Mouse (Mus musculus) neural tube, embryonic 11.5 days (tissue): Measurements from ENCODE around the gene Plekhb1. TPM values are rescaled to one million over a fixed set of nuclear protein-coding genes. Genes with fewer than 3 reads are reported as not detected.

ENCODE experiments used
- ATAC-seq: fragments of 200-750 bp; cut with Nextera tagmentation; 2 replicates; pipeline ENCODE4 v1.8.0; 2017; ENCODE audit warnings: moderate number of reproducible peaks, mild to moderate bottlenecking, moderate TSS enrichment, moderate library complexity; ENCODE audit not compliant: insufficient read depth, low FRiP score, low TSS enrichment
- DNase-seq: peaks from one replicate; pipeline ENCODE4 v3.0.0-alpha.2; 2015; ENCODE audit warnings: low spot score
- H3K27ac ChIP-seq: fragments of 300-500 bp; sonication (generic); 2 replicates; pipeline ENCODE4 v1.5.1; 2014; ENCODE audit warnings: low read depth, mild to moderate bottlenecking, low read length
- H3K27me3 ChIP-seq: fragments of 300-500 bp; sonication (generic); 2 replicates; pipeline ENCODE4 v1.6.1; 2014; ENCODE audit warnings: mild to moderate bottlenecking, low read length, mixed read lengths; ENCODE audit not compliant: control insufficient read depth, insufficient read depth
- H3K36me3 ChIP-seq: fragments of 300-500 bp; sonication (generic); 2 replicates; pipeline ENCODE4 v1.6.1; 2014; ENCODE audit warnings: mild to moderate bottlenecking, low read length, moderate library complexity, mixed read lengths; ENCODE audit not compliant: control insufficient read depth, insufficient read depth
- H3K4me1 ChIP-seq: fragments of 300-500 bp; sonication (generic); 2 replicates; pipeline ENCODE4 v1.6.1; 2014; ENCODE audit warnings: low read length, mixed read lengths; ENCODE audit not compliant: control insufficient read depth, insufficient read depth
- H3K4me2 ChIP-seq: fragments of 300-500 bp; sonication (generic); 2 replicates; pipeline ENCODE4 v1.6.1; 2014; ENCODE audit warnings: low read depth, mild to moderate bottlenecking, moderate library complexity
- H3K4me3 ChIP-seq: fragments of 300-500 bp; sonication (generic); 2 replicates; pipeline ENCODE4 v1.5.1; 2014; ENCODE audit warnings: low read depth, low read length
- H3K9ac ChIP-seq: fragments of 300-500 bp; sonication (generic); 2 replicates; pipeline ENCODE4 v1.6.1; 2014; ENCODE audit warnings: mild to moderate bottlenecking, low read length
- H3K9me3 ChIP-seq: fragments of 300-500 bp; sonication (generic); 2 replicates; pipeline ENCODE4 v1.6.1; 2016; ENCODE audit warnings: low read length; ENCODE audit not compliant: control insufficient read depth
- WGBS: fragments of 180-500 bp; shearing (Covaris S2); extraction: QIAGEN DNeasy Blood & Tissue Kit; methylation state at CpG from one replicate; pipeline ENCODE4 v1.1.7; 2014; 5-methylcytosine and 5-hydroxymethylcytosine counted together
- polyA plus RNA-seq: library from polyadenylated mRNA; unstranded; fragments of >200 nt; fragmentation: Nextera tagmentation; extraction: Ambion mirVana; gene quantifications from 2 replicates; pipeline ENCODE4 v1.2.1, GENCODE M21; 2014

Plekhb1 gene
- polyA plus RNA-seq, 1 experiment from 2014 or later, result 8.4 TPM

DNA sequence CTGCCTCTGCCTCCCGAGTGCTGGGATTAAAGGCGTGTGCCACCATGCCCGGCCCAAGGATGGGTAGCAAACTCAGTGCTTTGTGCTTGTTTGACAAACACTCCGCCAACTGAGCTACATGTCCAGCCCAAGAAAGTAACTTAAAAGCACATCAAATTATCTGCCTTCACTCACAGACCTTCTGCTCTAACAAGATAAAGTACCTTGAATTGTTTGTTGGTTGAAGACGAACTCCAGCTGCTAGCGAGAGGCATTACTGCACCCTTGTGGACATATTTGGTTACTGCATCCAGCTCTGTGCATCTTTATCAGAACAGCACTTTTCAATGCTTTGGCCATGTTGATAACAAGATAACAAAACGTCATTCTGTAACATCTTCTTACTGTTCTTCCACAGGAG is 22.3 kb upstream of the Plekhb1 start:
- H3K27ac ChIP-seq, result no peak overlapping the region
- no peak overlapping the region for H3K9ac ChIP-seq
- no peaks in the 10 kb centered on the region for H3K36me3 ChIP-seq
- no peaks in the 10 kb centered on the region for H3K27me3 ChIP-seq
- H3K4me1 ChIP-seq, result no peaks in the 10 kb centered on the region
- H3K4me2 ChIP-seq, result no peak overlapping the region
- ATAC-seq (no peak), DNase-seq (peak; percentile 53)
- H3K9me3 ChIP-seq, result no peaks in the 10 kb centered on the region
- WGBS, result 61% methylated on average over 7 of the region's 7 CpGs
- no peak overlapping the region for H3K4me3 ChIP-seq

DNA sequence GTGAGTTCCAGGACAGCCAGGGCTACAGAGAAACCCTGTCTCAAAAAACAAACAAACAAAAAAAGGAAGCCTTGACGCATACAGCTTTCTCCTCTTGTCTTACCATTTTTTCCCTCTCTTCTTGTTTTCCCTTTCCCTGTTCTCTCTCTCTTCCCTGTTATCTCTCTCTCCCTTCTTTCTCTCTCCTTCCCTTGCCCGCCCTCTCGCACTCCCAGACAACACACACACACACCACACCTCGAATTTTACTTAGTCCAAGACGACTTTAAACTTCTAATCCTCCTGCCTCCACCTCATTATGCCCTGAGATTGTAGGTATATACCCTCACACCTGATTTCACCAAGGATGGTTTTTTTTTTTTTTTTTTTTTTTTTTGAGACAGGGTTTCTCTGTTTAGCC is 21.9 kb upstream of the Plekhb1 start:
- H3K27ac ChIP-seq, result no peak overlapping the region
- no peak overlapping the region for H3K9ac ChIP-seq
- no peaks in the 10 kb centered on the region for H3K9me3 ChIP-seq
- H3K4me1 ChIP-seq, result no peaks in the 10 kb centered on the region
- no peaks in the 10 kb centered on the region for H3K27me3 ChIP-seq
- no peak for DNase-seq
- H3K36me3 ChIP-seq, result no peaks in the 10 kb centered on the region
- H3K4me3 ChIP-seq, result no peak overlapping the region
- H3K4me2 ChIP-seq, result no peak overlapping the region
- no peak for ATAC-seq
- 72% methylated on average over 5 of the region's 5 CpGs for WGBS

DNA sequence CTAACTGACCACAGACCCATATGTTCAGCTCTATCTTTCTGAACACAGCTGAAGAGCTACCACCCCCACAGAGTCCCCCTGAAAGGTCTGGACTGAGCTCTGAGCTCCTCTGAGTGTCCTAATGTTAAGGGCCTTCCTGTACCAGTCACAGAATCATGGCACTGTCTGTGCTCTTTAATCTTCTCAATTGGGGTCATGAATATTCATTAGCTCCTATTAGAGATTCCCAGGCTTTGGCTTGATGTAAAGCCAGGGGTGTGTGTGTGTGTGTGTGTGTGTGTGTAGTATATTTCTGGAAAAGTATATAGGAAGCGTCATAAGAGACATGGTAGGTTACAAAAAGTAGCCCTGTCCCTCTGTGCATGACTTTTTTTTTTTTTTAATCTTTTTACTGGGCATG is 21.0 kb upstream of the Plekhb1 start:
- H3K27me3 ChIP-seq, result no peaks in the 10 kb centered on the region
- no peaks in the 10 kb centered on the region for H3K9me3 ChIP-seq
- 93% methylated on average over 1 of the region's 1 CpGs for WGBS
- H3K36me3 ChIP-seq, result no peaks in the 10 kb centered on the region
- no peak overlapping the region for H3K9ac ChIP-seq
- H3K4me2 ChIP-seq, result no peak overlapping the region
- H3K27ac ChIP-seq, result no peak overlapping the region
- DNase-seq (no peak), ATAC-seq (no peak)
- H3K4me3 ChIP-seq, result no peak overlapping the region
- no peaks in the 10 kb centered on the region for H3K4me1 ChIP-seq

DNA sequence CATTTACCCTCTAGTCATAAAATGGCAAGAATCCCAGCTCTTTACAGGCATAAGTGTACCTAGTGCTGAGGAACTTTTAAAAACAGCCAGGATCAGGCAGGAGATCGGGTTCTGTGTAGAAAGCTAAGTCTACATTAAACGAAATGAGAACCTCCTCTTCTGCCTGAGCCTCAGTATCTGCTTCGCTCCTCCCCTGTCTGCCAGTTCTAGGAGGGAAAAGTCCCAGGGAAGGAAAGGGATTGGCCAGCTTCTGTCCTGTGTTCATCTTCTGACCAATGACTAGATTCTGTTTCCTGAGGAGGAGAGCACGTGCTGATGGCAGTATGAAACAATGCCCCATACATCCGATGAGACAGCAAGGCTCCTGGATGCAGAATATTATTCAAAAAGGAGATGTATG is 18.9 kb upstream of the Plekhb1 start:
- Histone ChIP-seq H3K9me3 (no peaks in the 10 kb centered on the region), H3K27me3 (no peaks in the 10 kb centered on the region), H3K36me3 (no peaks in the 10 kb centered on the region), H3K4me2 (no peak overlapping the region), H3K4me3 (no peak overlapping the region), H3K27ac (no peak overlapping the region), H3K9ac (no peak overlapping the region), H3K4me1 (no peaks in the 10 kb centered on the region)
- WGBS, result 62% methylated on average over 5 of the region's 5 CpGs
- DNase-seq, result no peak
- ATAC-seq, result no peak

DNA sequence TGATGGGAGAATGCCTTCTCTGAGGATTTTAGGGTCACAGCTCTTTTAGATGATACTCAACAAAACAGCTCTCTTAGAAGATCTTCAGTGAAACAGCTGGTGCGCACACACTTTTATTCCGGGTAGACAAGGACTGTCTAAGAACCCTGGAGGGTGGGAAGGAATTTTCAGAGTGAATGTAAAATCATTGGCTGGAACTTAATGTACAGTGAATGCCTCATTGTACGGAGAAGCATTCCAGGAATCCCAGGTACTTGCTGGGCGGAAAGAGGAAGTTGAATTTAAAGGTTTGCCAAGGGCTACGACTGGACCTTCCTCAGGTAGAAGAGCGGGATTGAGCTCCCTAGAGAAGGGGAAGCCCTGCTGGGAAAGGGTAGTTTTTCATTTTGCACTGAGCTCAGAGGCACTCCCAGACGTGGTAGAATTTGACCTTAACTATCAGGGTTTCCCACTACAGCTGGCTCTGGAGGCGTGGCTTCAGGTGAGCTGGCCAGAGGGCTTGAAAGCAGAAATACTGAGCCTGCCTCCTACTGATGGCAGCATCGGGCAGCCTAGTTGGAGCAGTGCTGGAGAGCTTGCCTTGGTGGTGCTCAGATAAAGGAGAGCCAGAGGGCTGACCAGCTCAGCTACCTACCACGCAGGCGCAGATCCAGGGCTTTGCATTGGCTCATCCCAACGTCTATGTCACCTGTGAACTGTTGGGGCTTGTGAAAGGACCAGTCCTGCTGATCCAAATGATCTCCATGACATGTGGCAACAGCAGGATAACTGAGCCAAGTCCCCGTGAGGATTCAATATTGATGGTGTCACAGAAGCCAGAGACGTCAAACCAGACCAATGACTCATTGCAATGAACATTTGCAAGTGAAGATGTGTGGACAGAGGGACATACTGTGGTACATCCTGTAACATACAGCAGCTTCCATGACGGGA is 17.0 kb upstream of the Plekhb1 start:
- Histone ChIP-seq H3K9ac (no peak overlapping the region), H3K27ac (no peak overlapping the region), H3K4me2 (no peak overlapping the region), H3K9me3 (no peaks in the 10 kb centered on the region), H3K4me1 (no peaks in the 10 kb centered on the region), H3K4me3 (no peak overlapping the region), H3K27me3 (no peaks in the 10 kb centered on the region), H3K36me3 (no peaks in the 10 kb centered on the region)
- no peak for ATAC-seq
- WGBS, result 68% methylated on average over 15 of the region's 15 CpGs
- no peak for DNase-seq

DNA sequence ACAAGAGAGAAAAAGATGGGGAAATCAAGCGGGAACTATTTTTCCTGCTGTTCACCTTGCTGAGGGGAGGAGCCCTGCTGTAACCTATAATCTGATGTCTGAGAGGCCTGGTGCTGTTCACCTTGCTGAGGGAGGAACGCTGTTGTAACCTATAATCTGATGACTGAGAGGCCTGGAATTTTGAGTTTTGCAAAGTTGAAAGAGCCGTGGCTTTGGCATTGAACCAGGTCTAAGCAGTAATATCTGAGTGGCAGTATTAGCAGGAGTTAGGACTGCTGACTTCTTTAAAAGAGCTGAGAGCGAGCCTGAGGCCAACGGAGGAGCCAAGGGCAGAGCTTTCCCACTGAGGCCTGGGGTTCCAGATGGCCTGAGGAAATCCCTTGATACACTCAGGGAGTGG is 15.8 kb upstream of the Plekhb1 start:
- Histone ChIP-seq H3K27me3 (no peaks in the 10 kb centered on the region), H3K4me2 (no peak overlapping the region), H3K4me1 (no peaks in the 10 kb centered on the region), H3K4me3 (no peak overlapping the region), H3K9ac (no peak overlapping the region), H3K9me3 (no peaks in the 10 kb centered on the region), H3K36me3 (no peaks in the 10 kb centered on the region), H3K27ac (no peak overlapping the region)
- DNase-seq, result no peak
- ATAC-seq, result no peak
- 86% methylated on average over 5 of the region's 5 CpGs for WGBS

DNA sequence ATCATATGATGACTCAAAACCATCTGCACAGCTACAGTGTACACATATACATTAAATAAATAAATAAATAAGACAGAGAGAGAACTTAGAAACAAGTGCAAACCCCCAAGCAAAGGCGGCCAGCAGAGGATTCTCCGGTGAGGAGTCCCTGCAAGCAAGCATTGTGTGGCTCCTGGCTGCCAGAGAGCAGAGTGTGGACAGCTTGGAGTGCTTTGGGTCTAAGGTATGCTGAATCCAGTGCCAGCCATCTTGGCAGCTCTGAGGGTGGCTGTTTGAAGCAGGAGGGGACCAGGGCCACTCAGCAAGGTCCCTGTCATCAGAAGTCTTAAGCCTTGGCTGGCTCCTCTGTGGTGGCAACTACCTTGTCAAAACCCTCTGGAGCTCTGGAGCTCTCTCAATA is 12.7 kb upstream of the Plekhb1 start:
- no peak overlapping the region for H3K4me2 ChIP-seq
- no peak overlapping the region for H3K9ac ChIP-seq
- no peaks in the 10 kb centered on the region for H3K9me3 ChIP-seq
- H3K27me3 ChIP-seq, result no peaks in the 10 kb centered on the region
- H3K4me3 ChIP-seq, result no peak overlapping the region
- ATAC-seq, result no peak
- H3K36me3 ChIP-seq, result no peaks in the 10 kb centered on the region
- no peak for DNase-seq
- WGBS, result 92% methylated on average over 2 of the region's 2 CpGs
- H3K27ac ChIP-seq, result no peak overlapping the region
- H3K4me1 ChIP-seq, result no peaks in the 10 kb centered on the region

DNA sequence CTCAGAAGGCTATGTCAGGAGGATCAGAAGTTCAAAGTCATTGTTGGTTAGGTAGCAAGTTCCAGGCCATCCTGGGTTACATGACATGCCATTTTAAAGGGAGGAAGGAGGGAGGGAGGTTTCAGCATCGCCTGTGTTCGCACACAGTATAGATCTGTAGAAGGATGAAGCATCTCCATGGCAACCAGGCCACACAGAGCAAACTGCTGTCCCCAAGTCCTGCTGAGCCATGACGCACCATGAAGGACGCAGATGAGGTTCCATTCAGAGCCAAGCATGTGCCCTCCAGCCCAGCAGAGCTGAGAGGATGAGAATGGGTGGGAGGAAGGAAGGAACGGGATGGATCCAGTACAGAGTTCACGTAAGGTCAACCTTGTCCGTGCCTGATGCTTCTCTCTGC is 11.2 kb upstream of the Plekhb1 start:
- Histone ChIP-seq H3K27me3 (no peaks in the 10 kb centered on the region), H3K4me3 (no peak overlapping the region), H3K9ac (no peak overlapping the region), H3K27ac (no peak overlapping the region), H3K4me1 (no peaks in the 10 kb centered on the region), H3K36me3 (no peaks in the 10 kb centered on the region), H3K9me3 (no peaks in the 10 kb centered on the region), H3K4me2 (no peak overlapping the region)
- no peak for ATAC-seq
- no peak for DNase-seq
- 43% methylated on average over 7 of the region's 7 CpGs for WGBS

DNA sequence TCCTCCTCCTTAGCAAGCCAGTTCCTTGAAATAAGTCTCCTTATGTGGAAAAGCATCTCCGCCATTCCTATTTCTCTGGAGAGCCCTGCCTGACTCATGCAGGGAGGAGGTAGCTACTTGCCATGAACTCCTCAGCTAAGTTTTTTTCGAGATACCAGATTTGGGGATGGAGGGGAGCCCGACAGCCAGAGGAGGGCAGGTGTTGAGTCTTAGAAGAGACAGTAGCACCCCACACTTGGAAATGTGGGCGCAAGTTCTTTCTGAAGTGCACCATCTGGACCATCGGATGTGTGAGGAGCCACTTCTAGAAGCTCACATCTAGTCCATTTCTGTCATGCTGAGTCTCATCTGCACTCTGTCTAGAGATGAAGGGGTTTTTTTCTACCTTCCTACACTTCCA is 8.4 kb upstream of the Plekhb1 start:
- no peaks in the 10 kb centered on the region for H3K9me3 ChIP-seq
- no peaks in the 10 kb centered on the region for H3K4me1 ChIP-seq
- no peaks in the 10 kb centered on the region for H3K36me3 ChIP-seq
- WGBS, result 87% methylated on average over 5 of the region's 5 CpGs
- H3K27ac ChIP-seq, result no peak overlapping the region
- no peak overlapping the region for H3K9ac ChIP-seq
- H3K4me3 ChIP-seq, result no peak overlapping the region
- H3K27me3 ChIP-seq, result no peaks in the 10 kb centered on the region
- no peak overlapping the region for H3K4me2 ChIP-seq
- DNase-seq, result no peak
- ATAC-seq, result no peak
